Mouse (Mus musculus) olfactory bulb, adult 2 months (tissue): ENCODE measurements around the gene Epas1.

Source experiments
- CTCF ChIP-seq: fragments of 200-500 bp; IDR thresholded peaks from 2 replicates; pipeline ENCODE4 v1.5.1; 2012; ENCODE audit warnings: low read depth, mild to moderate bottlenecking, low read length, moderate library complexity; ENCODE audit not compliant: insufficient read depth
- POLR2A ChIP-seq: fragments of 200-500 bp; IDR thresholded peaks from 2 replicates; pipeline ENCODE4 v1.6.1; 2012; ENCODE audit warnings: mild to moderate bottlenecking, low read depth, low read length, moderate library complexity; ENCODE audit not compliant: insufficient read depth

DNA sequence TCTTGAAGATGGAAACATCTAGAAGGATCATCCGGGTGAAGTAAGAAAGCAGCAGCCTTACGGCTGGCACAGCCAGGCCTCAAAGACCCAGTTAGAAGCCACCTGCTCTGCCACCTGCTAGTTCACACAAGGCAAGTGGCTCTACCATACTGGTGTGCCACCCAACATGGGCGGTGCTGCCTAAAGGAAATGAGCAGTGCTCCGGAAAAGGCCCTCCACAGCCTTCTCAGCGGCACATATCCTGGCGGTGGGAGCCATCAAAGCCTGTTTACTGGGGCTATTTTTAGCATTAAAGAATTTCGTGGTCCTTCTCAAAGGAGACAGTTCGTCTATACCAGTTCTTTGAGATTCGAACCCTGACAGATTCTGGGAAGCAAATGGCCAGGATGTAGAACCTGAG is 48.4 kb downstream of the Epas1 start:
- no peak for TF ChIP-seq POLR2A
- no peak for TF ChIP-seq CTCF
